Mouse (Mus musculus): ENCODE data around the gene Reep3. TPM values are rescaled to one million over a fixed set of nuclear protein-coding genes. Genes with fewer than 3 reads are reported as not detected.
"Not testable (repeated sequence)": the region's sequence is repeated elsewhere in the genome, so short reads cannot be mapped to it uniquely, and the experiment has no call there.

Gene Reep3
- 10 to 100 TPM; 20.1 to 23.5 (median 21.3) TPM for total RNA-seq (2022)

DNA sequence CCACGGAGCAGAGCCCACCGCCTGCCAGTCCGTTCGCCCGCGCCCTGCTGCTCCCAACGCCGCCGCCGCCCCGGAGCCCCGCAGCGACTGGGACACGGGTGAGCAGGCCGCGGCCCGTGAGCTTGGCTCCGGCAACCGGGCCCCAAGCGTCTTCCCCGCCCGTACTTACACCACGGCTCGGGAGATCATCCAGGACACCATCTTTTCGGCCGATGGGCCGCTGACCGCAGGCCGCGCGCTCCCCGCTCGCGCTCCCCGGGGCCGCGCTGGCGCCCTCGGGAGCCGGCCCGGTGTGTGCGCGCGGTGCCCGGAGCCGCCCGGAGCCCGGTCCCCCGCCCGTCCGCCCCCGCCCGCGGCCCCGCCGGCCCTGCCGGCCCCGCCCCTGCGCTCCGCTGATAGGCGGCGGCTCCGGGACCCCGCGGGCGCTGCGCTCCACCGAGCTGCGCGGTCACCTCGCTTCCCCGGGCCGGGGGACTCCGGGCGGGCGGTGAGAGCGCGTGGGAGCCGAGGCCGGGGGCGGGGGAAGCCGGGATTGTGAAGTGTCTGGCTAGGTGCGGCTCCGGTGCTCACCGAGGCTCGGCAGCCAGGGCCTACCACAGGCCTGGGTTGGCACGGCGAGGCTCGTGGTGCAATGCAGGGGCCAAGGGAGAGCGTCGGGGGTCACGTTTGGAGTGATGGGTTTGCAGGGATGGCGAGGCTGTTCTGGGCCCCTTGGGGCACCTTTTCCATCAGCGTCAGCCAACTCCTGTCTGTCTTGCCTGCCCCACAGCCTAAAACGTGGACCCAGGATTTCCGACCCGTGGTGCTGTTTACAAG is at the start of gene Reep3:
Gene Reep3, minus strand, starts transcription at position 325 of the 816 bp plus-strand sequence.
- DNase-seq (ENCODE audit: low spot score in 2 of 2): peak; percentile 50 to 55

DNA sequence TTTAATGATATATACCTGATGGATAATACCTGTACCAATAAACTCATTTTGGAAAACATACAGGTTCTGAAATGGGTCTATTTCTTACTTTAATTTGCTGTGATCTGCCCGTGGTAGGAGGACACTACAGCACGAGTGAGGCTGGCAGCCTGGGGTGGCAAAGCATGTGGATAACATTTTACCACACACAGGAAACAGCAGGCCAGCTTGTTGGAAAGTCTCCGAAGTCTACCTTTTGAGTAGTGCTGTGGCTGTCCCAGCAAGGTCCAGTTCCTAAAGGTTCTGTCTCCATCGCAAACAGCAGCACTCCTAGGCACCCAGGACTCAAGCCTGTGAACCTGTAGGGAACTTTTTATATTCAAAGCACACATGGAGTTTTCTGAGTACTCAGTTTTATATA is 48.9 kb upstream of the Reep3 start:
- no peak for DNase-seq (ENCODE audit: low spot score in 2 of 2)

DNA sequence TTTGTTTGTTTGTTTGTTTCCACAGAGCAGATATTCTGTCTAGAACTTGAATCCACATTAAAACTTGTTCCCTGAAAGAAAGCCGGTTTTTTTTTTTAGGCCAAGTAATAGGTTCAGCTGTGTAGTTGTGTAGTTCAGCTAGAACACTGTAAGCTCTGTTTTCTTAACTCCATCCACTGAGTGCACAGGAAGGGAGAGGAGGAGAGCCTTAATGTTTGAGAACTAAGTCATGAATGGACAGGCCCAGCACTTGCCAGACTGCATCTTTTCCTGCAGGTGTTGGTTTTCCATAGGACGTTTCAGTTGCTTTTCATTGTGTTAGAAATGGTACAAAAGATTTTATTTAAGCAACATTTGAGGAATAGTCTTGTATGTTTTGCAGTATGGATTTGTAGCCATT is 47.5 kb upstream of the Reep3 start:
- DNase-seq (ENCODE audit: low spot score in 2 of 2): no peak

DNA sequence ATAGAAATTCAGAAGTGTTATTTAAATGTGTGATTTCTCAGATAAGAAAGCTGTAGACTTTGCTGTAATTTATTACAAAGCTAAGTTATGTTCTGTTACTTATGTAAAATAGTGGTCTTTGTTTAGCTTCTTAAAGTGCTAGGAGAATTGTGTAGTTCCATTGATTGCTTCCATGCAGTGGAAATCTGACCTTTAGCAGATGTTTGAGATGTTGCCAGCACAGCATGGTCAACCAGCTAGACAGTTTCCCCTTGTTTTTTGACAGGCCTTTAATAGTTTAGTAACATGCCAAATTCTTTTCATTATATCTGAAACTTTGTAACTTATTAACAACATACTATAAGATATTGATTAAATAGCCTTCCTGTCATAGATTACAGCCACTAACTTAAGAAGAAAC is 46.9 kb upstream of the Reep3 start:
- DNase-seq (ENCODE audit: low spot score in 2 of 2): no peak

DNA sequence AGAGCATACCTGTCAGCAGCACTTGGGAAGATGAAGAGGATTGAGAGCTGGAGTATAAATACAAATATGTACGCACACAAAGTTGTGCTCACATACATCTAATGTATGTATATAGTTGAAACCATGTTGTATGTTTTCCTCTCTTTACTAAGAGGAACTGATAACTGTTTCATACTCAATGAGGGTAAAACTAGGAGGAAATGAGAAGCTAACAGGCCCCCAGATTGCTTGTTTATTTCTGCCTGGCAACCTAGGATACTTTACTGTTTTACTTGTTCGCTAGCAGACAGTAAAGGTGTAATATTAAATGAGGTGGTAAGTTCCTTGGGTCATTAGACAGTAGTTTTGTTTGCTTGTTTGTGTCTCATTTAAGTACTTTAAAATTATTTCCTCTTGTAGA is 40.7 kb upstream of the Reep3 start:
- no peak for DNase-seq (ENCODE audit: low spot score in 2 of 2)

DNA sequence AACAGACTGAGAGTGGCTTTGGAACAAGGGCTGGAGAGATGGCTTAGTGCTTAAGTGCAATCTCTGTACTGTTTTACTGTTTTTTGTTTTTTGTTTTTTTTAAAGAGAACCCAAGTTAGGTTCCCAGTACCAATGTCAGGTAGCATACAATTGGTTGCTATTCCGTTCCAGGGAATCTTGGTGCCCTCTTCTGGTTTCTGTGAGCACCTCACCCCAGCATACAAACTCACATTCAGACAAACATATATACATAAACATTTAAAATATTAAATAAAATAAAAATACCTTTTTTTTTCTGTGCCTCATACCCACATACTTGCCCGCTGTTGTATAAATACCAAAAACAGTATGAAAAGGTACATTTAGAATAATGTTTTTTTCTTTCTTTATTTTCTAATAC is 37.6 kb upstream of the Reep3 start:
- no peak for DNase-seq (ENCODE audit: low spot score in 2 of 2)

DNA sequence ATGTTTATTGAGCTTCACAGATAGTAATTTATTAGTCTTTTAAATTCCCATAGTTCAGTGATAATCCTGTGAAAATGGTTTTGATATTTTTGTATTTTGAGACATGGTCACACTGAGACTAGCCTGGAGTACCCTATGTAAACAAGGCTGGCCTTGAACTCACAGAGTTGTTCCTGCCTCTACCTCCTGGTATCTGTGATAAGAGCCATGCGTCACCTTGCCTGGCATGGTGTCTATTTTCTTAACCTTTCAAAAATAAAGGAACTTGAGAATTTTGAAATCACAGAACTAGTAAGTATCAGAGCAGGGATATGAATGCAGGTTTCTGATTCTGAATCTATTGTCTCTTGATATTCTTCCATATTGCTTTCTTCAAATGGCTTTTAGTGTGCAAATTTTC is 35.0 kb upstream of the Reep3 start:
- DNase-seq (ENCODE audit: low spot score in 2 of 2): no peak

DNA sequence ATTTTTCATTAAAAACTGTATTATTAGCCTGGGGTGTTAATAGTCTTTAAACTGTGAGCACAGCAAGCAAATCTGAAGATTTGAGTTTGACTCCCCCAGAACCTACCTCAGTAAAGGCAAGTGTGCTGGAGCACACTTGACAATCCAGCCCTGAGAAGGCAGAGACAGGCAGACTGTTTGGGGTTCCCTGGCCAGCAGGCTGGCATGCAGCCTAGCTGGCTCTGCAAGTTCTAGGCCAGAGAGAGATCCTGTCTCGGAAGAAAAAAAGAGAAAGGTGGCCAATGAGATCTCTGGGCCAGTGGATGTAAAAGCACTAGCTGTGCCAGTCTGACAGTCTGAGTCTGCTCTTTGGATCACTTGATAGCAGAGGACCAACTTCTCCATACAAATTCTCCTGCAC is 32.8 kb upstream of the Reep3 start:
- no peak for DNase-seq (ENCODE audit: low spot score in 2 of 2)

DNA sequence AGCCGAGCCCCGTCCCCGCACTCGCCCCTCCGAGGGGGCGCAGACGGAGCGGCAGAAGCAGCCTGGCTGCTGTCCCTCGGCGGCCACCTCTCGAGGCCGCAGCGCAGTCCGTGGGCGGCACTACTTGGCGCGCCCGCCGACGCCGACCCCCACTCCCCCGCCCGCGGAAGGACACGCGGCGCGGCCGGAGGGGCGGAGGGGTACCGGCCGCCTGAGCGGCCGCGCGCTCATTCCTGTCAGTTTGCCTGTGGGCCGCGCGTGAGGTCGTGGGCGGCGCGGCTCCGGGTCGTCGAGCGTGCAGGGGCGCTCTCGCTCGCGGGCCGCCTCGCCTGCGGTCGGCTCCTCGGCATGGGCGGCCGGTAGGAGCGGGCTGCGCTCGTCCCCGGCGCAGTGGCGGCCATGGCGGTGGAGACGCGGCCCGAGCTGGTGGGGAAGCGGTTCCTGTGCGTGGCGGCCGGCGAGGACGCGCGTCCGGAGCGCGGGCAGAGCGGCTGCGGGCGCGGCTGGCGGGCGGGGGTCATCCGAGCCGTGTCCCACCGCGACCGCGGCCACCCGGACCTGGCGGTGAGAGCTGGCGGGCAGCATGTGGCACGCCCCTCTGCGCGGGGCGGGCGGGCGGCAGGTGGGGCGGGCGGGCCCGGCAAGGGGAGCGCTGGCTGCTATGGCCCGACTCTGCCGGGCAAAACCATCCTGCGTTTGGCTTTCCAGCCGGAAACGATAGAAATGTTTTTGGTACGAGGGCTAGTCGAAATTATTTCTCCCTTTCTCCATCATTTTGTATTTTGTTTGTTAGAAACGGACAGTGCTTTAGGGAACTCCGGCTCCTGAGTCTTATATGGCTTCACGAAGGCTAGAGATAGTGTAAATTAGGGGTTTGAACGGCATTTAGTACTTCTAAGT is 30.4 kb upstream of the Reep3 start:
- DNase-seq (ENCODE audit: low spot score in 2 of 2): no peak

DNA sequence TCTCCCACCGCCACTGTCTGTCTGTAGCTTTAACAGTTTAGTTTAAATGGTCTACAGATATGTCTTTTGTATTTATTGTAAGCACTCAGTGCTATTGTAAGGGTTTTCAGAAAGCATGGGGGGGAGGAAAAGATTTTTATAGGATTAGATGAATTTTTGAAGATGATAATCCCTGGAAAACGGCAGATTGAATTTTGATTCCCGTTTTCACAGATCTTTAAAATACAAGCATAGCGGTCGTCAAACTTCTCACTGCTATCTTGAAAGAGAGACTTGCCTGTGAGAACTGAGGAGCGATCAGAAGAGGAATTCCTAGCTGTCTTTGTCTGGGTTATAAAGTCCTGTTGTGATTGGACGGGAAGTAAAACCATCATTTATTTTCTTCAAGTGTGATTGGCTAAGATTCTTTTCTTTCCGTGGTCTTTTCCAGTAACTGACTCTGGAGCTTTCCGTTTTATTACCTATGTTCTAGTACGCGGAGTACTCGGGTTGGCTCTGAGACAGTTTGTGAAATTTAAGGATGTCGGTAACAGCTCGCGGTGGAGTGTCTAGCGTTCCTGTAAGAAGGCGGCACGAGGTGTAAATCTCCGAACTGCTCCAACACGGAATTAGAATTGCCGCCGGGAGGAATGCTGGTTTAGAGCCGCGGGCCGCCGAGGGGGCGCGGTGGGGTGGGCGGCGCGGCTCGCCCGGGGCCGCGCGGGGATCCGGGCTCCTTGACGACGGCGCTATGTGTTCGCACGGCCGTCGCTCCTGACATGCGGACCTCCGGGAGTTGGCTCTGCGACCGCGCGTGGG is 29.5 kb upstream of the Reep3 start:
- peak; percentile 52 to 70 for DNase-seq (ENCODE audit: low spot score in 2 of 2)

DNA sequence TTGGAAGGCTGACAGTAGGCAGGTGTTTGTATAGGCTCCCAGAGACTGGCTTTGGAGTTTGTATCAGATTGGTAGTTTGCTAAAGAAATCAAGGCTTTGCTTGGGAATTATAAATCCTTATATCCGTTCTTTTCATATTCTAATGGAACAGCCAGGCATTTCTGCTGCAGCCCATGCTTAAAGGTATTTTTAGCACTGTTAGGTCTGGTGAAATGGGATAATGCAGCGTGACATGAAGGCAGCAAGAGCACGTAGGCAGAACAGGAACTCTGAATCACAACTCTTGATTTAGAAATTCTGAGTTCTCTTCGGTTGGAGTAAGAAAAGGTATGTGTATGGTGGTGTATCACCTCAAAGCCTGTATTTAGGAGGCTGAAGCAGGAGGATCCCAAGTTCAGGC is 27.4 kb upstream of the Reep3 start:
- peak in 1 of 2 experiments; percentile 50 for DNase-seq (ENCODE audit: low spot score in 2 of 2)

DNA sequence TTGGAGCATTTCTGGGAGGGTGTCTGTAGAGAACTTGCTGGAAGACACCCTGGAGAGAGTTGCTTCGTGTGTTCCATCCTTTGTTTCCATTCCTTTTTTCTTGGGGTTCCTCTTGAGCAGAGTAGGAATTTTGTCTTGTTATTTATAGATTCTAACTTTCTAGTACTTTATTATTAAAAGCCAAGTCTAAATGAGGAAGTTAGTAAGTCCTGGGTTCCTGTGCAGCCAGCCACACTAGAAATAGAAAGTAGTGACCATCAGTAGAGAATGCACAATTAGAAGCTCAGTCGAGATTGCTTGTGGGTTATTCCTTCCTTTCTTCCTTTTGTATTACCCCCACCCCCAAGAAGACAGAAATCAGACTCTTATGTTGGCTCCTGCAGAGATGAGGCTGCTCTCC is 27.0 kb upstream of the Reep3 start:
- DNase-seq (ENCODE audit: low spot score in 2 of 2): no peak

DNA sequence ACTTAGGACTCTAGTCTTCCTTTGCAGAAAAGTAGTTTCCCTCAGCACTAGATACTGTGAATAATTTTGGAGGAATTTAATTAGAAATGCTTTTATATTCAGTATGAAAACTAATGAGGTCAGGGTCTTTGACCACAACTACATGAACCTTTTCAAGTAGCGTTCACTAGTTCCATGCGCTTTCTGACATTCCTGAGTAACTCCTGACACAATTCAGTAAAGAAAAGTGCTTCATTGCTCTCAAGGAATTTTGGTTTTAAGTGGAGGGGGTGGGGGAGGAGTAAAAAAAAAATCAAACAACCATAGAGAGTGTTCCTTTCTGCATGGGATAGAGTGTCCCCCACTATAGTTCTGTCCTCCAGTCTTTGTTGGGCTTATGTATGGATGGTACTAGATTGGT is 23.9 kb upstream of the Reep3 start:
- DNase-seq (ENCODE audit: low spot score in 2 of 2): no peak

DNA sequence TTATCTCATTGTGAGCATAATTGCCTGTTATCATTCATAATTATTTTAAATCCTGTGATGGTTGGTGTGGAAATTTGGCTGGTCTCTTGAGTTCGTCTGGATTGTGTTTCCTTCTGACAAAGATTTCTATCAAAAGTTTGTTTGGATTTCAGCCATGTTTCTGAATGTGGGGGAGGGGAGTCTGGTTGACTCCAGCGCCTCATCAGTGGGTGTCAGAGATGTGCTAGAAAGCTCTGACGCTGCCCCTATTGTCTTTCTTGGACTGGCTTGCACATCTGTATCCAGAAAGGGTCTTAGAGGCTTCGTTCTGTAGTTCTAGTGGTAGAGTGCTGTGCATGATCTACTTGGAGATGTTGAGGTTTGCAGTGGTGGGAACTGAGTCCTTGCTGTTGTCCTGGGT is 23.4 kb upstream of the Reep3 start:
- DNase-seq (ENCODE audit: low spot score in 2 of 2): no peak

DNA sequence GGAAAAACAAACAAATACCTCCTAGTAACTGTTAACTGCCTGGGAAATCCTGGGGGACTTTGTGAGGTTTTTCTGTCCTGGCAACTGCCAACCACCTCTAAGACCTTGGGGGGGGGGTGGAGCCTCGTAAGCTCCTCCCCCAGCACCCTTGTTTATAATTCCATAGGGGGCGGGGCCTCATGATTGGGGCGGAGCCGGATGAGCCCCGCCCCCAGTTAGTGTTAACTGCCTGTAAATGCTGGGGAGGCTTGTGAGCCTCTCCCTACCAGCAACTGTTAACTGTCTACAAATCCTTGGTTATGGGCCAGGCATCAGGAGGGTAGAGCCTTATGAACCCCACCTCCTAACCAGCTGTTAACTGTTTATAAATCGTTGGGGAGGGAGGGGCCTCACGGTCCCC is 22.5 kb upstream of the Reep3 start:
- peak in 1 of 2 experiments; percentile 4 for DNase-seq (ENCODE audit: low spot score in 2 of 2)

DNA sequence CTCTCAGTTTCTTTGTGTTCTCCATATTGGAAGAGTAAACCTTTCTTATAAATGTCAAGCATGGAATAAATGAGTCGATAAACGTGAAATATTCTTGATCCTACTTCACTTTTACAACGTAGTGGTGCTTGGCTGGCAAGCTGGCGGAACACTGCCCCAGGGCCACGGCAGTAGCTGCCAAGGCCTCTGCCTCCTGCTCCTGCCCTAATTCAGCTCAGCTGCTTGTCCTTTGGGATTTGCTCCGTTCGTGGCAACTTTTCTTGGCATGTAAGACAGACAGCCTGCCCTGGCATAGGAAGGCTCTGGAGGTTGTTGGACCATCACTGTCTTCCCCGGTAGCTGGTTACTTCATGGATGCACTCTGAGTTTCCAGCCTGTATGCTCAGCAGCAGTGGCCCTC is 19.5 kb upstream of the Reep3 start:
- DNase-seq (ENCODE audit: low spot score in 2 of 2): no peak

DNA sequence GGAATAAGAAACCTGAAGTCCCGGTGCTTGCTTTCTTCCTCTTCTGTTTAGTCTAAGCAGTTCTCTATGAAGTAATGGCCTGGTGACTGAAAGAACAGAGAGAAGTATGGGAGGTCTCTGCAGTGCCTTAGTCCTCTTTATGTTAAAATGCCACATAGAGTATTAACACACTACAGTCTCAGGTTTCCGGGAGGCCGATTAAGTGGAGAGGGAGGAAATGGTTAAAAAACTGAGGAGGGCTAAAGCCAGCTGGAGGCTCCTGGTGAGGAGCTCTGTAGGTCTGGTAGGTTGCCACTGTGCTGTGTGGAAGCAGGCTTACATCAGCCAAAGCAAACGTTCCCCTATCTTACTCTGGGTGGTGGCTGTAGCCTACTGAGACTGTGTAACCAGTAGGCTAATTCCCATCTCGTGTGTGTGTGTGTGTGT is 18.9 kb upstream of the Reep3 start:
- no peak for DNase-seq (ENCODE audit: low spot score in 2 of 2)

DNA sequence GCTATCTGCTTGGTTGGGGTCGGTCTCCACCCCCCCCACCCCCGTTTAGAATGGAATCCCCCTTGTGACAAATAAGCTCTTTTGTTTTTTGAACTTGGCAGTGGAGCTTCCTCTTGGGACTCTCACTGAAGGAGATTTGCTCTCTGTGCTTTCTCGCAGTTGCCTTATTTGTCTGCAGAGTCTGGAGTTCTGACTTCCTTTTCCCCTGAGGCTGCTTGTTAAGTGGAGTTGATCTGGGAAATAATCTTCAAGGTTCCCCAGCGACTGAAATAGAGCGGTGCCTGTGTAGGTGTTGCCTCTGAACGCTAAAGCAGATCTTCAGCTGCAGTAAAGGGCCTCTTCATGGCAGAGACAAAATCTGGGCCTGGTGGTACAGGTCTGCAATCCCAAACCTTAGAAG is 18.4 kb upstream of the Reep3 start:
- no peak for DNase-seq (ENCODE audit: low spot score in 2 of 2)

DNA sequence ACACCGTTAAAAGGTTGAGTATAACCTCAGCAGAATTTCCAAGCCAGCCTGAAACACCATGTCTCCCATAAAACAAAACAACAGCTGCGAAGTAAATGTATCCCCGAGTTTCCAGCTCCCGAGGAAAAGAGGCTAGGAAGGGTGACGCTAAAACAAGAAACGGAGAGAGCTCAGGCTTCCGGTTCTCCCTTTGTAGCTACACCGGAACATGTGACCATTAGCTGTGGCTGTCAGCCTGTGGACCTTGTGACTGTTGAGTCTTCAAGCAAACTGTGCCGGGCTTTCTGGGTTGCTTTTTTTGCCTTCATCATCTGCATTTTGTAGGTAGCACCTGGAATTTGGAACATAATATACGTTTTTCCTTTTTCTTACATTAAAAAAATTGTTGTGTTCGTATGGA is 17.1 kb upstream of the Reep3 start:
- DNase-seq (ENCODE audit: low spot score in 2 of 2): no peak

DNA sequence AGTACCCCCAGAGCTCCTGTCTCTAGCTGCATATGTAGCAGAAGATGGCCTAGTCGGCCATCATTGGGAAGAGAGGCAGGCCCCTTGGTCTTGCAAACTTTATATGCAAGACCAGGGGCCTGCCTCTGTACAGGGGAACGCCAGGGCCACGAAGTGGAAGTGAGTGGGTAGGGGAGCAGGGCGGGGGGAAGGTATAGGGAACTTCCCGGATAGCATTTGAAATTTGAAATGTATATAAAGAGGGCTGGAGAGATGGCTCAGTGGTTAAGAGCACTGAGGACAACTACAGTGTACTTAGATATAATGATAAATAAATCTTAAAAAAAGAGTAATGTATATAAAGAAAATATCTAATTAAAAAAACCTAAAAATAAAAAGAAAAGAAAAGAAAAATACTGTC is 16.2 kb upstream of the Reep3 start:
- not testable (repeated sequence) for DNase-seq (ENCODE audit: low spot score in 2 of 2)

DNA sequence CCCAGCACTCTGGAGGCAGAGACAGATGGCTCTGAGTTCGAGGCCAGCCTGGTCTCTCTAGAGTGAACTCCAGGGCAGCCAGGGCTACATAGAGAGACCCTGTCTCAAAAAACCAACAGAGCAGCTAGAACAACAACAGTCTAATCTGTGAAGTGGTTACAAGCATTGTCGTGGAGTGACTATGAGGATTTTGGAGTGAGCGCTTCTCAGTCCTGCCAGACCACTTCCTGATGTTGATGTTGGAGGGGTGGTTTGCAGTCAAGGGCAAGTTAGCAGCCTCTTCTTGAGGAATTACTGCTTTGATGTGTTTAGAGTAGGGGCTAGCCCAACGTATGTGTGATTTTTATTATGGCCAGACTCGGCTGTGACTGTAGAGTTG is 15.0 kb upstream of the Reep3 start:
- no peak for DNase-seq (ENCODE audit: low spot score in 2 of 2)
